Mouse (Mus musculus) heart, embryonic 12.5 days (tissue): ENCODE measurements around the gene Fthl17b. TPM values are rescaled to one million over a fixed set of nuclear protein-coding genes. Genes with fewer than 3 reads are reported as not detected.

Experiments used
- polyA plus RNA-seq: library from polyadenylated mRNA; unstranded; fragments of >200 nt; fragmentation: Nextera tagmentation; extraction: Ambion mirVana; gene quantifications from 2 replicates; pipeline ENCODE4 v1.2.1, GENCODE M21; 2016

The Fthl17b gene
- polyA plus RNA-seq, 1 experiment from 2014 or later: not detected

Other genes starting within 250 kb of the Fthl17b start
- gene Ssx9, start 214.5 kb downstream of the Fthl17b start, polyA plus RNA-seq: not detected in 2 replicates
- gene Ssxb5, start 159.3 kb downstream of the Fthl17b start, polyA plus RNA-seq: not detected in 2 replicates
- gene Gm6592, start 119.0 kb downstream of the Fthl17b start, polyA plus RNA-seq: not detected in 2 replicates
- gene Gm5751, start 88.7 kb downstream of the Fthl17b start, polyA plus RNA-seq: not detected in 2 replicates
- 3.1 TPM in 2 replicates for gene B630019K06Rik, start 70.6 kb downstream of the Fthl17b start, polyA plus RNA-seq
- gene Fthl17c, start 13.6 kb upstream of the Fthl17b start, polyA plus RNA-seq: not detected in 2 replicates
- not detected in 2 replicates for gene Fthl17d, start 23.8 kb upstream of the Fthl17b start, polyA plus RNA-seq
- gene Fthl17e, start 70.5 kb upstream of the Fthl17b start, polyA plus RNA-seq: not detected in 2 replicates
- gene Fthl17f, start 100.0 kb upstream of the Fthl17b start, polyA plus RNA-seq: not detected in 2 replicates
- gene 4930402K13Rik, start 141.6 kb upstream of the Fthl17b start, polyA plus RNA-seq: not detected in 2 replicates
- 0.88 and 1.1 TPM in 2 replicates for gene Lancl3, start 236.9 kb upstream of the Fthl17b start, polyA plus RNA-seq